Mouse (Mus musculus) frontal cortex, adult 2 months (tissue): Measurements from ENCODE around the gene Il3. TPM values are rescaled to one million over a fixed set of nuclear protein-coding genes. Genes with fewer than 3 reads are reported as not detected.

ENCODE experiments used
- DNase-seq, 2 experiments: peaks; one replicate each; pipeline ENCODE4 v3.0.0; 2022; ENCODE audit warnings: low spot score in 1 of 2; ENCODE audit errors: extremely low spot score in 1 of 2
- polyA plus RNA-seq: library from polyadenylated mRNA; depleted of rRNA; stranded (reverse); fragments of >200 nt; gene quantifications from 2 replicates; pipeline ENCODE4 v1.2.3, GENCODE M21; 2012; rRNA removed

Il3 gene
- polyA plus RNA-seq, 1 experiment = not detected

DNA sequence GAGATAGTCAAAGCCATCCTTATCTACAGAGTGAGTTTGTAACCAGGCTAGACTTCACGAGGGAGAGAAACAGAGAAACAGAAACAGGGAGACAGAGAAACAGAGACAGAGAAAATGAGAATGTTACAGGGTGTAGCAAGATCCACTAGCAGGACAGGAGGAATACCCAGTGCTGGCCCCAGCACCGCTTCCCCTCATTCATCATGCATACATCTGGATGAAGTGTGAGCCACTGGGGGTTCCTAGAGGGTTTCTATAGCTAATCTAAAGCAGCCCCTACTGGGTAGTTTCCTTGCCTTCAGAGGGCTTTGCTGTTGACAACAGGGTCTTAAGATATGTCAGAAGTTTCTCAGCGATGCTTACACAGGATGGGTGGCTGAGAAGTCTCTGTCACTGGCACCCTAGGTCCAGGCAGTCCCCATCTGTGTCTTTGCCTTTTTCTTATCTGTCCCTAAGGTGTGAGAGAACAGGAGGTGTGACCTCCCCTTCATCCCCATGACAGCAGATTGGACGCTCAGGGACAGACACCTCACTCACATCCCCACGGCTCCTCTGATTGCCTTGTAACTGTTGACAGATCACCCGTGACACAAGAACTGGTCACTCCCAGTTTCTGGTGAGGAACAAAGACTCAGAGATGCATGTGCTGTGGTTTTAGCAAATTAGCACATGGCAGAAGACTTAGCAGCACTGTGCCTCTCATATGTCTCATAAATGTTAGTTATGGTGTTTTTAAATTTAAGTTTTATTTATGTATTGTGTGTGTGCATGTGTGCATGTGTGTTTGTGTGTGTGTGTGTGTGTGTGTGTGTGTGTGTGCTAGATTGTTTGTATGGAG, 47.0 kb downstream of the Il3 start:
- no peak for DNase-seq

DNA sequence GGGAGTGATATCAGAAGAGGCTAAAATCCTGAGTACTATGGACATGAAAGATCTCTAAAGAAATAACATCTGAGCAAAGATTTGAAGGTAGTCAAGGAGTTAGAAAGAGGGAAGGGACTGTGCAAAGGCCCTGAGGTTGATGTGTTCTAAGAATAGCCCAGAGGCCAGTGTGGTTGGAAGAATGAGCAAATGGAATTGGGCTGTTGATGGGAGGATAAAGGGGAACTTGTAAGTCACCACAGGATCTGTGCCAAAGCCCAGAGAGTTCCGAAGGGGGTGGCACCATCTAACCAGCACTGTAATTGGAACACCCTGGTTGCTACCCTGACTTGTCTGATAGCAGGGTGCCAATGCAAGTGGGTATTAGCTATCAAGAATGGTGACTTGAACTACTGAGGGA, 47.9 kb downstream of the Il3 start:
- no peak for DNase-seq

DNA sequence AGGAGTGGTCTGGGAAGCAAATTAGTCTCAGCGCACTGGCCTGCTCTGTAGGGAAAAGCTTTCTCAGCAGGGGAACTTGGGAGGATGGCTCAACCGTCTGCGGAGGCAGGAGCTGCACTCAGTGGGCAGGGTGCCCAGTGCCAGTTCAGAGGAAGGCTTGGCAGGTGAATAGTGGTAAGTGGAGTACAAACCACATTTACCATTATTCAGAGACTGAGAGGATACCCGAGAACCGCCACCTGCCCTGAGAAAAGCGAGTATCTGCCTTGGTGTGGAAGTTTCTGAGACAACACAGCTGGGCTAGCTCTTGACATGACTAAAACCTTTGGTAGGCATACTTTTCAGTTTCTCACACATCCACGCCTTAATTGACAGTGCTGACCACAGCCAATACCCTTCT, 49.7 kb downstream of the Il3 start:
- DNase-seq = peak in 1 of 2 experiments; percentile 6

DNA sequence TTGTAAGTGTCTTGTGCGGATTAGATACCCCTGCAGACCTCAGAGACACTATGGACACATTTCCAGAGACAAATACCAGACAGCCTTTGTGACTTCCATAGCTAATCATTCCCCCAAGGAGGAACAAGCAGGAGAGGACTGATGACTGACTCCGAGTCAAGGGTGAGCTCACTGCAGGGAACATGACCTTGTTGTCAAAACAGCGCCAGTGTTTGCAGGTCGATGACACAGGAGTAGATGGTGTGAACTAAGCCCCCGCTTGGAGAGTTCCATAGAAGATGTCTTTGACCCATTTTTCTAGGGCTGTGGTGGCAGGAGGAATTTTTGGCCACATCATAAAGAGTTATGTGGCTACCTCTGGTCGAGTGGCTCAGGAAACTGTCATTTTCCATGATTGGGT, 51.0 kb downstream of the Il3 start:
- DNase-seq = no peak

Other genes starting within 250 kb of the Il3 start
- gene Slc22a4, start 239.2 kb downstream of the Il3 start, polyA plus RNA-seq = 6.6 and 8.9 TPM in 2 replicates
- gene Pdlim4, start 198.3 kb downstream of the Il3 start, polyA plus RNA-seq = 22.6 and 24.7 TPM in 2 replicates
- 20.5 and 27.1 TPM in 2 replicates for gene P4ha2, start 167.2 kb downstream of the Il3 start, polyA plus RNA-seq
- gene Csf2, start 17.6 kb downstream of the Il3 start, polyA plus RNA-seq = not detected in 2 replicates
- gene Acsl6, start 36.5 kb upstream of the Il3 start, polyA plus RNA-seq = 152 and 160 TPM in 2 replicates
- gene Meikin, start 103.4 kb upstream of the Il3 start, polyA plus RNA-seq = not detected in 2 replicates
- 15.4 and 19.0 TPM in 2 replicates for gene Fnip1, start 170.9 kb upstream of the Il3 start, polyA plus RNA-seq